27 mouse cellular contexts compared by ENCODE assay signal in the genomic region with DNA sequence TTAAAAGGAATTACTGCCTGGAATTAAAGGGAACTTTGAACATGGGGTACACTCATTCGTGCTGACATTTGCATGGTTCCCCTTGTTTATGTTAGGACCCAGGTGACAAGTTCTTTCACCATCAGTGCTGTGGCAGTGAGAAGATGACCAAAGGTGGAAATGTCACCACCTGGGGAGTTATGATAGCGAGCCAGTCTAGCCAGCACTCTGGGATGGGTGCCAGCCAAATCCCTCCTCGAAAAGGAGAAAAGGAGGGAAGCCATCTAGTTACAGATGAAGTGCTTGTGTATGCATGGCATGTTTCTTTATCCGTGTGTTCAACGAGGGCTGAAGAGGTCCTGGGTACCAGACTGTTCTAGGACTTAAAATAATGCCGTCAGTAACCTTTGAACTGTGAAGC.
A peak's percentile ranks its signal among the peaks of the same experiment; 100 is the strongest.
DNase-seq lines count a peak whose midpoint lies in the region; ATAC-seq and TF ChIP-seq lines count a peak whose summit lies in the region.
"Had no signal": no experiment of that assay in that cellular context is flagged by ENCODE, and none has a peak within 500 bp of the region (broad histone marks: within the 10 kb centered on the region; RNA-seq: fewer than 3 reads in every experiment).

No protein-coding gene starts in this region.

- no peak overlapping the region for H3K4me3 ChIP-seq in layer of hippocampus, adult 2 months
- H3K4me3 ChIP-seq in kidney, embryonic 15.5 days (replicated peaks), result no peak overlapping the region
- H3K4me3 ChIP-seq in left cerebral cortex, adult 2 months, result no peak overlapping the region
- H3K4me3 ChIP-seq: embryonic facial prominence, embryonic 12.5 days; heart, embryonic 12.5 days; hindbrain, embryonic 10.5 days; hindbrain, embryonic 15.5 days; limb, embryonic 13.5 days; liver, embryonic 12.5 days; stomach, embryonic 15.5 days had no signal

- intact Hi-C loops in left cerebral cortex, adult 2 months (cut with DNase I), result no loop called here

- no peak for TF ChIP-seq CTCF in layer of hippocampus, adult 2 months (conservative IDR thresholded peaks at IDR 0.05)
- no peak for TF ChIP-seq CTCF in left cerebral cortex, adult 2 months (IDR thresholded peaks at IDR 0.05)

- no peaks in the 10 kb centered on the region for H3K9me3 ChIP-seq in kidney, embryonic 15.5 days (replicated peaks)
- H3K9me3 ChIP-seq: embryonic facial prominence, embryonic 12.5 days; heart, embryonic 12.5 days; hindbrain, embryonic 10.5 days; hindbrain, embryonic 15.5 days; limb, embryonic 13.5 days; liver, embryonic 12.5 days; stomach, embryonic 15.5 days had no signal

- no peak overlapping the region for H3K9ac ChIP-seq in kidney, embryonic 15.5 days
- H3K9ac ChIP-seq: embryonic facial prominence, embryonic 12.5 days; heart, embryonic 12.5 days; hindbrain, embryonic 15.5 days; limb, embryonic 13.5 days; liver, embryonic 12.5 days; liver, postnatal 0 days; stomach, embryonic 15.5 days had no signal

- no peaks in the 10 kb centered on the region for H3K4me1 ChIP-seq in kidney, embryonic 15.5 days
- H3K4me1 ChIP-seq: embryonic facial prominence, embryonic 12.5 days; heart, embryonic 12.5 days; hindbrain, embryonic 10.5 days; hindbrain, embryonic 15.5 days; limb, embryonic 13.5 days; liver, embryonic 12.5 days; stomach, embryonic 15.5 days had no signal

- peak overlapping the region; percentile 24; the same call in 1 of the 2 replicates for H3K27ac ChIP-seq in layer of hippocampus, adult 2 months
- no peak overlapping the region for H3K27ac ChIP-seq in kidney, embryonic 15.5 days
- no peak overlapping the region for H3K27ac ChIP-seq in left cerebral cortex, adult 2 months
- H3K27ac ChIP-seq: embryonic facial prominence, embryonic 12.5 days; hindbrain, embryonic 10.5 days; hindbrain, embryonic 15.5 days; limb, embryonic 13.5 days; liver, embryonic 12.5 days; macrophage; stomach, embryonic 15.5 days had no signal

- no peak overlapping the region for H3K4me2 ChIP-seq in kidney, embryonic 15.5 days
- H3K4me2 ChIP-seq: embryonic facial prominence, embryonic 12.5 days; heart, embryonic 12.5 days; hindbrain, embryonic 15.5 days; limb, embryonic 13.5 days; liver, embryonic 12.5 days; stomach, embryonic 15.5 days had no signal

- H3K27me3 ChIP-seq in kidney, embryonic 15.5 days, result no peaks in the 10 kb centered on the region
- H3K27me3 ChIP-seq: embryonic facial prominence, embryonic 12.5 days; heart, embryonic 12.5 days; hindbrain, embryonic 15.5 days; limb, embryonic 13.5 days; liver, embryonic 12.5 days; stomach, embryonic 15.5 days had no signal

- DNase-seq in layer of hippocampus, adult 2 months (ENCODE audit: low spot score in 2 of 2), result no peak
- no peak for DNase-seq in layer of hippocampus, adult 11-12 months (ENCODE audit: low spot score)
- peak; percentile 80 for DNase-seq in cerebellum, adult 11-12 months
- DNase-seq in cerebellum, adult 9-10 months, result peak; percentile 89
- peak; percentile 82 to 86 for DNase-seq in cerebellum, postnatal 36 days
- DNase-seq in left cerebral cortex, adult 2 months (ENCODE audit: extremely low spot score in 1 of 2, low spot score in 2 of 2), result no peak
- DNase-seq: adrenal gland, postnatal 25 days; embryo, embryonic 11 days; gastrocnemius, postnatal 25 days; heart, adult 18-20 months; heart, postnatal 10 days; kidney, adult 11 months; kidney, postnatal 36 days; layer of hippocampus, postnatal 36 days; liver, postnatal 0 days; midbrain, embryonic 14.5 days had no signal

- WGBS in kidney, embryonic 15.5 days, result 72% methylated on average over 6 of the region's 6 CpGs

- no peaks in the 10 kb centered on the region for H3K36me3 ChIP-seq in kidney, embryonic 15.5 days
- H3K36me3 ChIP-seq: embryonic facial prominence, embryonic 12.5 days; heart, embryonic 12.5 days; hindbrain, embryonic 10.5 days; hindbrain, embryonic 15.5 days; limb, embryonic 13.5 days; liver, embryonic 12.5 days; stomach, embryonic 15.5 days had no signal

- ATAC-seq in kidney, embryonic 15.5 days (replicated peaks; ENCODE audit: low FRiP score), result no peak
- ATAC-seq: forebrain, embryonic 14.5 days; inflammation-experienced regulatory T-cells, adult 6 months; liver, embryonic 12.5 days; liver, postnatal 0 days had no signal

Comparison
In these comparisons a context has a peak if more than half of its experiments do, and no peak if none do; other contexts are left out.
1. DNase-seq: peak in cerebellum, adult 11-12 months (single experiment), cerebellum, adult 9-10 months (single experiment) and cerebellum, postnatal 36 days (2 of 2); none in layer of hippocampus, adult 2 months (0 of 2), layer of hippocampus, adult 11-12 months (single experiment) and left cerebral cortex, adult 2 months (0 of 2).